Mouse (Mus musculus) myocyte (in vitro differentiated cells): ENCODE measurements at regions not wholly inside any gene's neighbourhood (a gene's known extent, or its start where the extent isn't known, plus 50 kb on each side); places are given as distances from the start of the nearest gene placed in this dataset.

Experiments used
- H3K27me3 ChIP-seq: one replicate; pipeline ENCODE4 v1.6.1; 2011; ENCODE audit not compliant: control insufficient read depth, insufficient read depth, insufficient read length
- H3K36me3 ChIP-seq: one replicate; pipeline ENCODE4 v1.6.1; 2011; ENCODE audit not compliant: control insufficient read depth, insufficient read depth
- H3K4me2 ChIP-seq: one replicate; pipeline ENCODE4 v1.6.1; 2011; ENCODE audit warnings: low read depth, control low read depth
- H3K4me3 ChIP-seq: one replicate; pipeline ENCODE4 v1.5.1; 2011; ENCODE audit warnings: mild to moderate bottlenecking, control low read depth, moderate library complexity
- H3K79me2 ChIP-seq: one replicate; pipeline ENCODE4 v1.6.1; 2011; ENCODE audit not compliant: control insufficient read depth, insufficient read depth
- H3ac ChIP-seq: one replicate; pipeline ENCODE4 v1.6.1; 2011; ENCODE audit not compliant: control insufficient read depth, insufficient read length
- CEBPB ChIP-seq: IDR thresholded peaks from 2 replicates; pipeline ENCODE4 v1.6.1; 2011; ENCODE audit warnings: mild to moderate bottlenecking, moderate library complexity; ENCODE audit not compliant: poor library complexity, insufficient read depth, severe bottlenecking
- E2F4 ChIP-seq: IDR thresholded peaks from one replicate; pipeline ENCODE4 v1.6.1; 2011; ENCODE audit warnings: mild to moderate bottlenecking, control low read depth, moderate library complexity; ENCODE audit not compliant: insufficient read depth
- MAX ChIP-seq: IDR thresholded peaks from one replicate; pipeline ENCODE4 v1.6.1; 2011; ENCODE audit warnings: low read depth, mild to moderate bottlenecking, control low read depth
- MYOD1 ChIP-seq, 3 experiments: IDR thresholded peaks; one replicate each; pipeline ENCODE4 v1.6.1; 2011; ENCODE audit warnings: control low read depth in 2 of 3, low read depth in 2 of 3, mild to moderate bottlenecking in 2 of 3, moderate library complexity in 1 of 3; ENCODE audit not compliant: insufficient read length in 2 of 3, control insufficient read depth in 1 of 3
- MYOG ChIP-seq, 3 experiments: IDR thresholded peaks; one replicate each; pipeline ENCODE4 v1.6.1; 2011; ENCODE audit warnings: control low read depth in 2 of 3, low read depth in 2 of 3, mild to moderate bottlenecking in 2 of 3; ENCODE audit not compliant: insufficient read length in 2 of 3, control insufficient read depth in 1 of 3, insufficient read depth in 1 of 3
- POLR2A ChIP-seq: IDR thresholded peaks from one replicate; pipeline ENCODE4 v1.6.1; 2011; ENCODE audit warnings: low read depth, mild to moderate bottlenecking, control low read depth, moderate library complexity; ENCODE audit not compliant: insufficient read length
- POLR2AphosphoS2 ChIP-seq: IDR thresholded peaks from one replicate; pipeline ENCODE4 v1.6.1; 2011; ENCODE audit warnings: low read depth, control low read depth; ENCODE audit not compliant: insufficient read length
- REST ChIP-seq: IDR thresholded peaks from one replicate; pipeline ENCODE4 v1.6.1; 2011; ENCODE audit warnings: mild to moderate bottlenecking, control low read depth, moderate library complexity; ENCODE audit not compliant: insufficient read depth, insufficient read length
- SRF ChIP-seq: IDR thresholded peaks from one replicate; pipeline ENCODE4 v1.6.1; 2011; ENCODE audit warnings: low read depth; ENCODE audit not compliant: control insufficient read depth, insufficient read length
- TCF12 ChIP-seq: IDR thresholded peaks from one replicate; pipeline ENCODE4 v1.6.1; 2011; ENCODE audit warnings: mild to moderate bottlenecking, control low read depth; ENCODE audit not compliant: poor library complexity, insufficient read depth, severe bottlenecking
- TCF3 ChIP-seq: IDR thresholded peaks from one replicate; pipeline ENCODE4 v1.6.1; 2011; ENCODE audit warnings: low read depth, control low read depth; ENCODE audit not compliant: insufficient read length
- USF1 ChIP-seq: IDR thresholded peaks from one replicate; pipeline ENCODE4 v1.6.1; 2011; ENCODE audit warnings: low read depth, mild to moderate bottlenecking, control low read depth, moderate library complexity

- Histone ChIP-seq H3K36me3 (no peaks in the 10 kb centered on the region), H3ac (no peak overlapping the region), H3K4me3 (no peak overlapping the region), H3K4me2 (no peak overlapping the region), H3K79me2 (no peaks in the 10 kb centered on the region), H3K27me3 (no peaks in the 10 kb centered on the region)
- no peak for TF ChIP-seq POLR2AphosphoS2
- no peak for TF ChIP-seq TCF12
- no peak for TF ChIP-seq MYOD1 (IDR thresholded peaks at IDR 0.05; ENCODE audit: control insufficient read depth in 1 of 3, insufficient read length in 2 of 3, low read depth in 2 of 3)
- no peak for TF ChIP-seq E2F4
- TF ChIP-seq MYOG (IDR thresholded peaks at IDR 0.05; ENCODE audit: control insufficient read depth in 1 of 3, insufficient read depth in 1 of 3, insufficient read length in 2 of 3, low read depth in 2 of 3) = no peak
- no peak for TF ChIP-seq REST
- no peak for TF ChIP-seq SRF
- no peak for TF ChIP-seq USF1
- TF ChIP-seq CEBPB = no peak
These were observed 109.1 kb upstream of the Sall1 start for GRCm38 (mm10) chr8:89152867-89153595.

GRCm38 (mm10) chr8:89152331-89152730 is 108.4 kb upstream of the Sall1 start:
- H3K79me2 ChIP-seq = no peaks in the 10 kb centered on the region
- no peak for TF ChIP-seq REST

GRCm38 (mm10) chr8:89150952-89151351 is 107.0 kb upstream of the Sall1 start:
- TF ChIP-seq MAX (no peak), USF1 (no peak), SRF (no peak), CEBPB (no peak), POLR2A (no peak), POLR2AphosphoS2 (no peak), MYOD1 (IDR thresholded peaks at IDR 0.05; ENCODE audit: control insufficient read depth in 1 of 3, insufficient read length in 2 of 3, low read depth in 2 of 3) (no peak), TCF12 (no peak), MYOG (IDR thresholded peaks at IDR 0.05; ENCODE audit: control insufficient read depth in 1 of 3, insufficient read depth in 1 of 3, insufficient read length in 2 of 3, low read depth in 2 of 3) (no peak), REST (no peak), TCF3 (no peak), E2F4 (no peak)
- Histone ChIP-seq H3K4me3 (no peak overlapping the region), H3ac (no peak overlapping the region), H3K4me2 (no peak overlapping the region), H3K79me2 (no peaks in the 10 kb centered on the region), H3K36me3 (no peaks in the 10 kb centered on the region), H3K27me3 (no peaks in the 10 kb centered on the region)

More at GRCm38 (mm10) chr8:89152331-89152730, 108.4 kb upstream of the Sall1 start:
- H3K36me3 ChIP-seq = no peaks in the 10 kb centered on the region
- no peak overlapping the region for H3ac ChIP-seq
- H3K4me2 ChIP-seq = no peak overlapping the region
- no peaks in the 10 kb centered on the region for H3K27me3 ChIP-seq
- no peak overlapping the region for H3K4me3 ChIP-seq

- TF ChIP-seq POLR2A = no peak
- no peak for TF ChIP-seq E2F4
- no peak for TF ChIP-seq USF1
- no peak for TF ChIP-seq MYOG (IDR thresholded peaks at IDR 0.05; ENCODE audit: control insufficient read depth in 1 of 3, insufficient read depth in 1 of 3, insufficient read length in 2 of 3, low read depth in 2 of 3)
- TF ChIP-seq MYOD1 (IDR thresholded peaks at IDR 0.05; ENCODE audit: control insufficient read depth in 1 of 3, insufficient read length in 2 of 3, low read depth in 2 of 3) = no peak
- no peak for TF ChIP-seq TCF3
- no peak for TF ChIP-seq CEBPB
- TF ChIP-seq POLR2AphosphoS2 = no peak
- no peak for TF ChIP-seq TCF12
- no peak for TF ChIP-seq MAX
- TF ChIP-seq SRF = no peak
- TF ChIP-seq REST = no peak
- H3K36me3 ChIP-seq = no peaks in the 10 kb centered on the region
- no peak overlapping the region for H3K4me3 ChIP-seq
- H3ac ChIP-seq = no peak overlapping the region
- H3K79me2 ChIP-seq = no peaks in the 10 kb centered on the region
- no peaks in the 10 kb centered on the region for H3K27me3 ChIP-seq
- no peak overlapping the region for H3K4me2 ChIP-seq
These were observed 97.7 kb upstream of the Sall1 start for GRCm38 (mm10) chr8:89141529-89142235.

- no peaks in the 10 kb centered on the region for H3K36me3 ChIP-seq
- no peaks in the 10 kb centered on the region for H3K79me2 ChIP-seq
- TF ChIP-seq TCF3 (no peak), E2F4 (no peak), CEBPB (no peak), SRF (no peak), MYOG (IDR thresholded peaks at IDR 0.05; ENCODE audit: control insufficient read depth in 1 of 3, insufficient read depth in 1 of 3, insufficient read length in 2 of 3, low read depth in 2 of 3) (no peak), MAX (no peak), MYOD1 (IDR thresholded peaks at IDR 0.05; ENCODE audit: control insufficient read depth in 1 of 3, insufficient read length in 2 of 3, low read depth in 2 of 3) (no peak), POLR2AphosphoS2 (no peak), TCF12 (no peak), POLR2A (no peak), REST (no peak), USF1 (no peak)
- H3ac ChIP-seq = no peak overlapping the region
- H3K27me3 ChIP-seq = no peaks in the 10 kb centered on the region
- H3K4me3 ChIP-seq = no peak overlapping the region
- H3K4me2 ChIP-seq = no peak overlapping the region
These were observed 95.9 kb upstream of the Sall1 start for GRCm38 (mm10) chr8:89139876-89140275.
